Comparison of ENCODE assay signal across 12 mouse cellular contexts in genomic region chr2:102940813-102941361, GRCm38 (mm10).
"Had no signal": no experiment of that assay in that cellular context is flagged by ENCODE, and none has a peak within 500 bp of the region (broad histone marks: within the 10 kb centered on the region; RNA-seq: fewer than 3 reads in every experiment).

No protein-coding gene starts in this region.

- H3K27ac ChIP-seq: layer of hippocampus, adult 2 months; left cerebral cortex, adult 2 months; limb, embryonic 15.5 days; midbrain, embryonic 12.5 days had no signal

- DNase-seq: kidney, adult 18-20 months; kidney, postnatal 10 days; kidney, postnatal 4 days; lung, embryonic 14.5 days; right cerebral cortex, postnatal 14 days; thymus, adult 18-20 months; thymus, postnatal 14 days had no signal

- H3K9me3 ChIP-seq: limb, embryonic 15.5 days; midbrain, embryonic 12.5 days had no signal

- ATAC-seq: midbrain, embryonic 16.5 days had no signal

- H3K36me3 ChIP-seq: limb, embryonic 15.5 days; midbrain, embryonic 12.5 days had no signal

- H3K4me3 ChIP-seq: layer of hippocampus, adult 2 months; left cerebral cortex, adult 2 months; limb, embryonic 15.5 days; midbrain, embryonic 12.5 days had no signal

- H3K27me3 ChIP-seq: limb, embryonic 15.5 days; midbrain, embryonic 12.5 days had no signal

- H3K4me2 ChIP-seq: limb, embryonic 15.5 days; lung, embryonic 14.5 days; midbrain, embryonic 12.5 days had no signal

- H3K9ac ChIP-seq: limb, embryonic 15.5 days; lung, embryonic 14.5 days; midbrain, embryonic 12.5 days had no signal
